Mouse (Mus musculus): Measurements from ENCODE around the gene Olfr1188.
"Not testable (repeated sequence)": the region's sequence is repeated elsewhere in the genome, so short reads cannot be mapped to it uniquely, and the experiment has no call there.

Gene Olfr1188

DNA sequence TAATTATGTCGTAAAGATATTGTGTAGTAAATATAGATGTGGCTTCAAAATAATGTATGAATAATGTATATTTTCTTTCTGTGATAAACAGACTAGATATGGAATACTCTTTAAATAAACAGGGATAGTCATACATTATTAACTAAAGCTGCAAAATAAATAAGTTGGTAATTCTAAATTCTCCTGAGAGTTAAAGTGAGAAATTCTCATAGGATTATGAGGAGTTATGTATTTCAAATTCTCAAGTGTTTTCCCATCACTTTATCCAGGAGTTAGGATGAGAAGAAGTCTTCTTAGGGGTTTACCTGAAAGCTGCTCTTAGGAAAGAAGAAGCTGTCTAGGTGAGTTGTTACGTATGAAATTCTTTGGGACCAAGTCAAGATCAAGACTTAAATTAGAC lies at the start of gene Olfr1188:
Olfr1188 (plus strand) TSS at position 301 of the 400 bp plus-strand sequence.
- in situ Hi-C loops (cut with MboI, MseI): no loop called here

DNA sequence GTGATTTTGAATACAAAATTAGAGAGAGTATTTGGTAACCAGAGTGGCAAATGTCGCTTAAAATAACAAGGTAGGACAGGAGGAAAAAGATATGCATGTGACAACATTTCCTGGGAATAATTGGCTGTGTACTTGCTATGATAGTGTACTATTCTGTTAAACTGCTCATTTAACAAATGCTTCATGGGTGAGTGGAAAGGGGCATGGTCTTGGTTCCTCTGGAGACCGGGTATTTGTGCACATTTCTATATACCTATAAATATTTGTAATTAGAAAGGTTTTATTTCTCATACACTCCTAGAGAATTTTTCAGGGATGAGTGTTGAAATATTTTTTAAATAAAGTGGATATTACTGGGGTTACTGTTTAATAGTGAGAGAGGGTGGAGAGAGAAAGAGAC lies 38.5 kb upstream of the Olfr1188 start, which contains the start of gene Olfr1186:
Olfr1186 (plus strand) TSS at position 301 of the 400 bp plus-strand sequence.
- in situ Hi-C loops (cut with MboI, MseI): no loop called here

DNA sequence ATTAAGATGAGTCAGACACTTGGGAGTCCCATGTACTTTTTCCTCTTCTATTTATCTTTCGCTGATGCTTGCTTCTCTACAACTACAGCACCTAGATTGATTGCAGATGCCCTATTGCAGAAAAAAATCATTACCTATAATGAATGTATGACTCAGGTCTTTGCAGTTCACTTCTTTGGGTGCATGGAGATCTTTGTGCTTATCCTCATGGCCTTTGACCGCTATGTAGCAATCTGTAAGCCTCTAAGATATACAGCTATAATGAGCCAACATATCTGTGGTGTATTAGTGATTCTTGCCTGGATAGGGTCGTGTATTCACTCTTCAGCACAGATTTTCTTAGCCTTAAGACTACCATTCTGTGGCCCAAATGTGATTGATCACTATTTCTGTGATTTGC lies 31.0 kb upstream of the Olfr1188 start:
- in situ Hi-C loops (cut with MboI, MseI): no loop called here

- in situ Hi-C loops (cut with MboI, MseI): not testable (repeated sequence)
Observed at GRCm38 (mm10) chr2:88572696-88573095, 16.0 kb downstream of the Olfr1188 start.

GRCm38 (mm10) chr2:88586154-88586553 lies 29.4 kb downstream of the Olfr1188 start, which contains the start of gene Olfr1189:
Gene Olfr1189, plus strand, starts transcription at chr2:88586454.
- in situ Hi-C loops (cut with MboI, MseI): no loop called here

Measured in T-helper 17 cell (primary cell).